Mouse (Mus musculus) C2C12 (cell line): ENCODE data around the gene Mrps14.

Source experiments
- CTCF ChIP-seq: IDR thresholded peaks from one replicate; pipeline ENCODE4 v1.5.1; 2011; ENCODE audit not compliant: control insufficient read depth, insufficient read depth, insufficient read length
- MAX ChIP-seq: IDR thresholded peaks from one replicate; pipeline ENCODE4 v1.6.1; 2011; ENCODE audit warnings: mild to moderate bottlenecking, control low read depth

DNA sequence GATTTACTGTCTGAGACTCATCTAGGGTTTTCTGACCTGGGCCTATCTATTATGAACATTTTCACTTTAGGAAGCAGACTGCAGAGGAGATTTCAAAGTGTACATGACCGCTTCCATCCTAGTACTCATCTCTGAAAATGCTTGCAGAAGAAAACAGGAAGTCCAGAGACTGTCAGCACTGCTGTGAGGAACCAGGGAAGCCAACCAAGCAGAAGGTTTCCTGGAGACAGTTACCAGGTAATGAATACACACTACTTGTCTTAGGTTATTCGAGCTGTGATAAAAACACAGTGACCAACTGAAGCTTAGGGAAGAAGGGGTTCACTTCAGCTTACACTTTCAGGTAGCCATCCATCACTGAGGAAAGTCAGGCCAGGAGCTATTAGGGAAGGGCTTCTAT lies 50.9 kb downstream of the Mrps14 start:
- no peak for TF ChIP-seq CTCF
- TF ChIP-seq MAX: no peak
